Mouse (Mus musculus): Measurements from ENCODE around the gene Kiz. TPM values are rescaled to one million over a fixed set of nuclear protein-coding genes. Genes with fewer than 3 reads are reported as not detected.

Gene Kiz
- total and polyA plus RNA-seq, 2 experiments from 2014 or later, result 14.2 to 18.0 TPM

DNA sequence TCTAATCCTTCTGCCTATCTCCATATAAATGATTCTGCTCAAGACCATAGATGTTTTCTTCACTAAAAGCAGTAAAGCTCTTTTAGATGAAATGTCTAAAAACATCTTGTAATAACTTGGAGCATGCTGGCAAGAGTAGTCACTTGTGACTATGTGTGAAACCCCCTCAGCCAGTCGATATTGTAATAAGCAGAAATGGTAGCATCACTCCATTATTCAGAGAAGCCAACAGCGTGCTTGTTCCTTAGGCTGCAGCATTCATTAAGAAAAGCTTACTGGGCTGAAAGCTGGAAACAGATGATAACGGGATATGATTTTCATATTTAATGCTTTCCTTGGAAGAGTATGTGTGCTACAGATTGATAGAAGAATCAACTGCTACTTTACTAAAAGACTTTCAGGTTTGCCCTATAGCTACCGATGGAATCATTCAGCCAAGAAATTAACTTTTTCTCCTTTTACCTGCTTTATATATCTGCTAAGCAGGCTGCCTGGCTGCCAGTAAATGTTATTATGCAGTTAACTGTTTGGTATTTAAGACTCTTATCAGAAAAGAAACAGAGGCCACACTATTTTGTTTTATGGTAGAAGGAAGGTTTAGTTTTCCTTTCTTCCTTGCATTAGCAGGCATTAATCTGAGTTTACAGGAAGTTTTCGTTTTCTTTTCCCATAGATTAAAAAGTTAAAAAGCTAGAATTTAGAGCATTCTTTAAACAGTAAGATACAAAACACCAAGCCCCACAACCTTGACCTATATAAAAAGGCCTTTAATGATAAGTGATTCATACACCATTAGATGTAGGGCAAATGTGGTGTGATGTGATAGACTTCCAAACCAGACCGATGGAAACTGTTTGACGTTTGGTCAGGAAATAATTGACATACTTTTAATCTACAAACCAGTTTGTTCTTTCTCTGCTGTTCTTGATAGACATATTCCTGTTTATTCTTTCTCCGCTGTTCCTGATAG lies 15.9 kb downstream of the Kiz start:
- Histone ChIP-seq H3K4me1 (ENCODE audit: insufficient read depth, low read length) (no peaks in the 10 kb centered on the region), H3K4me3 (ENCODE audit: low read depth, low read length) (no peak overlapping the region), H3K27ac (ENCODE audit: low read depth, low read length) (peak overlapping the region; percentile 26; the same call in 1 of the 2 replicates), H3K27me3 (ENCODE audit: insufficient read depth, low read length) (no peaks in the 10 kb centered on the region), H3K4me2 (ENCODE audit: low read depth, low read length, poor library complexity, severe bottlenecking) (no peak overlapping the region), H3K9ac (replicated peaks; ENCODE audit: low read length, poor library complexity, severe bottlenecking) (no peak overlapping the region), H3K36me3 (ENCODE audit: insufficient read depth, low read length) (no peaks in the 10 kb centered on the region), H3K9me3 (ENCODE audit: low read length) (no peaks in the 10 kb centered on the region)
- TF ChIP-seq CTCF (IDR thresholded peaks at IDR 0.05), result no peak
- 64% methylated on average over 8 of the region's 8 CpGs for WGBS
- ATAC-seq (ENCODE audit: low FRiP score) (no peak), DNase-seq (ENCODE audit: low spot score) (no peak)

DNA sequence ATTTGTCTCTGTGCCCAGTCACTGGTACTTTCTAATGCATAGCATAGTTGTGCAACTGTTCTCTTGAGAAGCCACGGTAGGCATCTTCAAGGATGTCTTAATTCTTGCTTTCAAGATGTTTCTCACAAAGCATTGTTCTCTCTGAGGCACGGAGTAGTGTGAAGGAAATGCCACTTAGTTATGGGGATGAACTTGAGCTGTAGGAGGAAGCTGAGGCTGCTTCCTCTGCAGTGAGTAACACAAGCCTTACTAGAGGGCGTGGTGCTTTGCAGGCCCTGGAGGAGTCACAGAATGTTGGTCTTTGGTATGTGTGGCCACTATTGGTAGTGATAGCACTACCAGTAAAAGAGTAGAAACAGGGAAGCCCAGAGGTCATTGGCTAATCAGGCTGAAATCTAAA lies 17.0 kb downstream of the Kiz start:
- Histone ChIP-seq H3K9ac (replicated peaks; ENCODE audit: low read length, poor library complexity, severe bottlenecking) (no peak overlapping the region), H3K4me3 (ENCODE audit: low read depth, low read length) (no peak overlapping the region), H3K9me3 (ENCODE audit: low read length) (no peaks in the 10 kb centered on the region), H3K27me3 (ENCODE audit: insufficient read depth, low read length) (no peaks in the 10 kb centered on the region), H3K36me3 (ENCODE audit: insufficient read depth, low read length) (no peaks in the 10 kb centered on the region), H3K27ac (ENCODE audit: low read depth, low read length) (no peak overlapping the region), H3K4me1 (ENCODE audit: insufficient read depth, low read length) (no peaks in the 10 kb centered on the region), H3K4me2 (ENCODE audit: low read depth, low read length, poor library complexity, severe bottlenecking) (no peak overlapping the region)
- DNase-seq (ENCODE audit: low spot score) (no peak), ATAC-seq (ENCODE audit: low FRiP score) (no peak)
- TF ChIP-seq CTCF (IDR thresholded peaks at IDR 0.05), result no peak
- 54% methylated on average over 3 of the region's 3 CpGs for WGBS

DNA sequence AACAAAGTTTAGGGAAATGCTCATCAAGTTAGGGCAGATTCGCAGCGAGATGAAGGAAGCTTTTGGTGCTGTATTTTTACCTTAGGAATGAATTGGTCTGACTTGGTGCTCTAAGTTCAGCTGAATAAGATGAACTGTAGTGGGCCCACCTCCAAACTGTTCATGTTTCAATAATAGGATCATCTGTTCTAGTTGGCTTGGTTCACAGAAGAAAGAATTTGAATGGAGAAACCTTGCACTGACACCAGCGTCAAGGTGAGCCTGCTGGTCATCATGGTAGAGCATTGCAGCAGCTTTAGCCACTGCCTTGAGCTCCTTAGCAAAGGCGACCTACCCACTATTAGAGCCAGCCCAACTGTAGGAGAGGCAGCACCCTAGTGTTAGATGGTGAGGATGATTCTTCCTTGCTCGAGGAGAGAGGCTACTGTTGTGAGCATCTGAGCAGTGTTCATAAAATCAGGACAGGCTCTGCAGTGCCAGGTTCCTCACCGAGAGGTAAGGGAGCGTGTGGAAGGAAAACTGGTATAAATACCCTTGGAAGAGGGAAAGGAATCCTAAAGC lies 18.3 kb downstream of the Kiz start:
- ATAC-seq (ENCODE audit: low FRiP score) (no peak), DNase-seq (ENCODE audit: low spot score) (no peak)
- H3K9ac ChIP-seq (replicated peaks; ENCODE audit: low read length, poor library complexity, severe bottlenecking), result no peak overlapping the region
- H3K27me3 ChIP-seq (ENCODE audit: insufficient read depth, low read length), result no peaks in the 10 kb centered on the region
- no peak overlapping the region for H3K4me3 ChIP-seq (ENCODE audit: low read depth, low read length)
- H3K36me3 ChIP-seq (ENCODE audit: insufficient read depth, low read length), result no peaks in the 10 kb centered on the region
- H3K4me1 ChIP-seq (ENCODE audit: insufficient read depth, low read length), result no peaks in the 10 kb centered on the region
- no peak for TF ChIP-seq CTCF (IDR thresholded peaks at IDR 0.05)
- no peaks in the 10 kb centered on the region for H3K9me3 ChIP-seq (ENCODE audit: low read length)
- H3K27ac ChIP-seq (ENCODE audit: low read depth, low read length), result no peak overlapping the region
- WGBS, result 92% methylated on average over 7 of the region's 7 CpGs
- no peak overlapping the region for H3K4me2 ChIP-seq (ENCODE audit: low read depth, low read length, poor library complexity, severe bottlenecking)

DNA sequence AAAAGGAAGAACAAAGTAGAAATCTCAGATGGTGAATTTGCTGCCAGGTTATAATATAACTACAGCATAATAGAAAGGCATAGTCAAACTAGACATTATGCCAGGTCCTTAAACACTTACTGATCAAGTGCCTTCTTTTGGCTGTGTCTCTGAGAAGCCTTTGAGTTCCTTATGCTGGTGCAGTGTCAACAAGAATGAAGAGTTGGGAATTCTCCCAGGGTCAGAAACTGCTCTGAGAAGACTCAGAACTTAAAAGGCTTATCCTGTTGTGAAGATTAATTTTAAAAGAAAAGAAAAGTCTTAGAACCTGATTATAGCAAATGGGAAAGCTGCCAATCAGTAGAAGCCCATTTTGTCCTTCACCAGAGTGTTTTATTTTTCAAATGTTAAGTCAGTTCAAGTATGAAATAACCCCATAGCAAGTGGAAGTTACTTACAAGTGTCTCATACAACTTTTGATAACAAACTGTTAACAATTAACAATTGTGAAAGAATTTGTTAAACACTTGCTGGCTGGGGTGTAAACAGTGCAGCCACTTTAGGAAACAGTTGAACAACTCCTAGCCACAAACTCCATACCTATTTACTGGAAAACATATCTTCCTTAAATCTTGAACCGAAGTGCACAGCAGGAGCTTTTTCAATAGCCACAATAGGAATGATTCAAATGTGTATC lies 21.9 kb downstream of the Kiz start:
- Histone ChIP-seq H3K4me3 (ENCODE audit: low read depth, low read length) (no peak overlapping the region), H3K4me2 (ENCODE audit: low read depth, low read length, poor library complexity, severe bottlenecking) (no peak overlapping the region), H3K36me3 (ENCODE audit: insufficient read depth, low read length) (no peaks in the 10 kb centered on the region), H3K27me3 (ENCODE audit: insufficient read depth, low read length) (no peaks in the 10 kb centered on the region), H3K27ac (ENCODE audit: low read depth, low read length) (no peak overlapping the region), H3K9ac (replicated peaks; ENCODE audit: low read length, poor library complexity, severe bottlenecking) (no peak overlapping the region), H3K4me1 (ENCODE audit: insufficient read depth, low read length) (no peaks in the 10 kb centered on the region), H3K9me3 (ENCODE audit: low read length) (no peaks in the 10 kb centered on the region)
- 70% methylated on average over 1 of the region's 1 CpGs for WGBS
- DNase-seq (ENCODE audit: low spot score) (no peak), ATAC-seq (ENCODE audit: low FRiP score) (no peak)
- no peak for TF ChIP-seq CTCF (IDR thresholded peaks at IDR 0.05)

DNA sequence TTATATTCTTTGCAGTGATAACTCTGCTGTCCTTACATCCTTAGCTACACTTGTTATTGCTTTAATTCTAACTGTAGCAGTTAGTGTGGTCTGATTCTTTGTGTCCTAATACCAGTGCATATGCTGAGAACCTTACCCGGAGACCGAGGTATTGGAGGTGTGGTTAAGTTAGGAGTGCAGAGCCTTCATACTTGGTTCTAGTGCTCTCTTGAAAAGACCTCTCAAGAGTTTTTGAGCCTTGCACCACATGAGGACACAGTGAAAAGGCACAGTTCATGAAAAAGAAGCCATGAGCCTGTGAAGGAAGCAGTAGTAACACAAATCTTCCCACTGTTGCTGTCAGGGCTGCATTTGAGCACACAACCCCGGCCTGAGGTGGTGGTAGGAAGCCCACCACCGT lies 26.0 kb downstream of the Kiz start:
- H3K9me3 ChIP-seq (ENCODE audit: low read length), result no peaks in the 10 kb centered on the region
- H3K4me2 ChIP-seq (ENCODE audit: low read depth, low read length, poor library complexity, severe bottlenecking), result no peak overlapping the region
- no peaks in the 10 kb centered on the region for H3K27me3 ChIP-seq (ENCODE audit: insufficient read depth, low read length)
- no peak for ATAC-seq (ENCODE audit: low FRiP score)
- no peaks in the 10 kb centered on the region for H3K36me3 ChIP-seq (ENCODE audit: insufficient read depth, low read length)
- no peak for DNase-seq (ENCODE audit: low spot score)
- 96% methylated on average over 4 of the region's 4 CpGs for WGBS
- no peak overlapping the region for H3K27ac ChIP-seq (ENCODE audit: low read depth, low read length)
- H3K4me3 ChIP-seq (ENCODE audit: low read depth, low read length), result no peak overlapping the region
- no peaks in the 10 kb centered on the region for H3K4me1 ChIP-seq (ENCODE audit: insufficient read depth, low read length)
- TF ChIP-seq CTCF (IDR thresholded peaks at IDR 0.05), result no peak
- no peak overlapping the region for H3K9ac ChIP-seq (replicated peaks; ENCODE audit: low read length, poor library complexity, severe bottlenecking)
